Mouse (Mus musculus) myocyte (in vitro differentiated cells): ENCODE measurements at regions not wholly inside any gene's neighbourhood (a gene's known extent, or its start where the extent isn't known, plus 50 kb on each side); places are given as distances from the start of the nearest gene placed in this dataset.

Experiments used
- CEBPB ChIP-seq: IDR thresholded peaks from 2 replicates; pipeline ENCODE4 v1.6.1; 2011; ENCODE audit warnings: mild to moderate bottlenecking, moderate library complexity; ENCODE audit not compliant: poor library complexity, insufficient read depth, severe bottlenecking
- E2F4 ChIP-seq: IDR thresholded peaks from one replicate; pipeline ENCODE4 v1.6.1; 2011; ENCODE audit warnings: mild to moderate bottlenecking, control low read depth, moderate library complexity; ENCODE audit not compliant: insufficient read depth
- MAX ChIP-seq: IDR thresholded peaks from one replicate; pipeline ENCODE4 v1.6.1; 2011; ENCODE audit warnings: low read depth, mild to moderate bottlenecking, control low read depth
- MYOD1 ChIP-seq, 3 experiments: IDR thresholded peaks; one replicate each; pipeline ENCODE4 v1.6.1; 2011; ENCODE audit warnings: control low read depth in 2 of 3, low read depth in 2 of 3, mild to moderate bottlenecking in 2 of 3, moderate library complexity in 1 of 3; ENCODE audit not compliant: insufficient read length in 2 of 3, control insufficient read depth in 1 of 3
- MYOG ChIP-seq, 3 experiments: IDR thresholded peaks; one replicate each; pipeline ENCODE4 v1.6.1; 2011; ENCODE audit warnings: control low read depth in 2 of 3, low read depth in 2 of 3, mild to moderate bottlenecking in 2 of 3; ENCODE audit not compliant: insufficient read length in 2 of 3, control insufficient read depth in 1 of 3, insufficient read depth in 1 of 3
- POLR2A ChIP-seq: IDR thresholded peaks from one replicate; pipeline ENCODE4 v1.6.1; 2011; ENCODE audit warnings: low read depth, mild to moderate bottlenecking, control low read depth, moderate library complexity; ENCODE audit not compliant: insufficient read length
- POLR2AphosphoS2 ChIP-seq: IDR thresholded peaks from one replicate; pipeline ENCODE4 v1.6.1; 2011; ENCODE audit warnings: low read depth, control low read depth; ENCODE audit not compliant: insufficient read length
- REST ChIP-seq: IDR thresholded peaks from one replicate; pipeline ENCODE4 v1.6.1; 2011; ENCODE audit warnings: mild to moderate bottlenecking, control low read depth, moderate library complexity; ENCODE audit not compliant: insufficient read depth, insufficient read length
- SRF ChIP-seq: IDR thresholded peaks from one replicate; pipeline ENCODE4 v1.6.1; 2011; ENCODE audit warnings: low read depth; ENCODE audit not compliant: control insufficient read depth, insufficient read length
- TCF12 ChIP-seq: IDR thresholded peaks from one replicate; pipeline ENCODE4 v1.6.1; 2011; ENCODE audit warnings: mild to moderate bottlenecking, control low read depth; ENCODE audit not compliant: poor library complexity, insufficient read depth, severe bottlenecking
- TCF3 ChIP-seq: IDR thresholded peaks from one replicate; pipeline ENCODE4 v1.6.1; 2011; ENCODE audit warnings: low read depth, control low read depth; ENCODE audit not compliant: insufficient read length
- USF1 ChIP-seq: IDR thresholded peaks from one replicate; pipeline ENCODE4 v1.6.1; 2011; ENCODE audit warnings: low read depth, mild to moderate bottlenecking, control low read depth, moderate library complexity

GRCm38 (mm10) chr16:65693626-65694025 is 121.4 kb upstream of the Vgll3 start:
- TF ChIP-seq TCF12 (no peak), E2F4 (no peak), MAX (no peak), USF1 (no peak), POLR2A (no peak), MYOG (IDR thresholded peaks at IDR 0.05; ENCODE audit: control insufficient read depth in 1 of 3, insufficient read depth in 1 of 3, insufficient read length in 2 of 3, low read depth in 2 of 3) (no peak), MYOD1 (IDR thresholded peaks at IDR 0.05; ENCODE audit: control insufficient read depth in 1 of 3, insufficient read length in 2 of 3, low read depth in 2 of 3) (no peak), CEBPB (no peak), REST (no peak), SRF (no peak), TCF3 (no peak), POLR2AphosphoS2 (no peak)
